Mouse (Mus musculus): ENCODE data around the gene Rnf5.

Rnf5 gene

GRCm38 (mm10) chr17:34605609-34606008, 2.1 kb upstream of the Rnf5 start:
- in situ Hi-C loops (cut with MseI, MboI), result no loop called here

GRCm38 (mm10) chr17:34604511-34605237, 1.2 kb upstream of the Rnf5 start:
- in situ Hi-C loops (cut with MseI, MboI), result no loop called here

GRCm38 (mm10) chr17:34604061-34604508, 595 bp upstream of the Rnf5 start, which contains the start of gene Agpat1:
Gene Agpat1, plus strand, starts transcription at chr17:34604262.
- in situ Hi-C loops (cut with MseI, MboI), result no loop called here

DNA sequence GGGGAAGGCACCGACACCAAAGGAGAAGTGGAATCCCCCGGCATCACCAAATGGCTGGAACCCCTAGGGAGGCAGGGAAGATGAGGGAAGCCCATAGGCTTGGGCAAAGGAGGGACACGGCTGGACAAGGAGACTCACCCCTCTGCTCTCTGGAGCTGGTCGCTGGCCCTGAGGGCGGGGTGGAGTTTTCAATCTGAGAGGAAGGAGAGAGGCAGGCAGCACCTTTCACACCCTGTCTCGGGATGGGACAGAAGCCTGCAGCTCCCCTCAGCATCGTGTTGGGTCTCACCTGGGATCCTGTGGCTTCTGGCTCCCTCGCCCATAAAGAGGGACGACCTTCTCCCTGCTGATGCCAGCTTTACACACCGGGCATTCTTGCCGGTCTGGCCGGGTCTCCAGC, 1.7 kb downstream of the Rnf5 start:
- in situ Hi-C loops (cut with MseI, MboI), result no loop called here

DNA sequence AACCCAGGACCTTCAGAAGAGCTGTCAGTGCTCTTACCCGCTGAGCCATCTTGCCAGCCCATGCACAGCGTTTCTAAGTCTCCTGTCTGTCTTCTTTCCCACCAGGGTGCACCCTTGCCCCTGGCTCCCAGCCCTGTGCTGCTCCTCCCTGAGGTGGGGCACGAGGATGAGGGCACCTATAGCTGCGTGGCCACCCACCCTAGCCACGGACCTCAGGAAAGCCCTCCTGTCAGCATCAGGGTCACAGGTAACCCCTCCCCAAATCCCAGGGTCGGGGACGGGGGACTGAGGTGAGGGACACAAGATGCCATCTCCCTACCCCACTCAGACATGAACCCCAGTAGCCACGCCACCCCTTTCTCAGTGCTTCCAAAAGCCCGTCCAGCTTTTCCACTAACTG, 3.6 kb downstream of the Rnf5 start:
- in situ Hi-C loops (cut with MseI, MboI), result no loop called here

GRCm38 (mm10) chr17:34597566-34598095, 5.9 kb downstream of the Rnf5 start, which contains the start of gene Ager:
Gene Ager, plus strand, starts transcription at chr17:34597862.
- in situ Hi-C loops (cut with MseI, MboI), result no loop called here

GRCm38 (mm10) chr17:34596098-34596497, 7.4 kb downstream of the Rnf5 start:
- in situ Hi-C loops (cut with MseI, MboI), result no loop called here

- in situ Hi-C loops (cut with MseI, MboI), result no loop called here
Observed at GRCm38 (mm10) chr17:34593752-34594525, 9.6 kb downstream of the Rnf5 start.

GRCm38 (mm10) chr17:34592581-34593549, 10.6 kb downstream of the Rnf5 start:
- in situ Hi-C loops (cut with MseI, MboI), result no loop called here

DNA sequence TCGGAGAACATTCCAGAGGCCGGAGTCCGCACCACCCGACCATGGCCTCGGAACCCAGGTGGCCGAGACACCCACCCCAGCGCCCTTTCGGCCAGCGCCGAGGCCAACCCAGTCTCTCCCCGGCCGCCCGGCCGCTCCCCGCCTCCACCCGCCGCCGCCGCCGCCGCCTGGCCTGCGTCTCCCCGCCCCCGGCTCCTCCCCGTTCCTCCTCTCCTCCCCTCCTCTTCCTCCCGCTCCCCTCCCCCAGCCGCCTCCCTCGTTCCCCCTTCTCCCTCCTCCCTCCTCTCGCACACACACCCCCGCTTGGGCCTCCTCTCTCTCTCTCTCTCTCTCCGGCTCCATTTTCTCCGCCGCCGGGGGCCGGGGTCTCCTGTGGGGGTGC, 11.5 kb downstream of the Rnf5 start:
- in situ Hi-C loops (cut with MseI, MboI), result no loop called here

- in situ Hi-C loops (cut with MseI, MboI), result no loop called here
Observed at GRCm38 (mm10) chr17:34591029-34591993, 12.2 kb downstream of the Rnf5 start, which contains the start of gene Pbx2. Gene Pbx2, plus strand, starts transcription at chr17:34591266.

GRCm38 (mm10) chr17:34590154-34590987, 13.1 kb downstream of the Rnf5 start:
- in situ Hi-C loops (cut with MseI, MboI), result no loop called here

- in situ Hi-C loops (cut with MseI, MboI), result no loop called here
Observed at GRCm38 (mm10) chr17:34589681-34590101, 13.8 kb downstream of the Rnf5 start, which contains the start of gene Gpsm3. Gene Gpsm3, plus strand, starts transcription at chr17:34589806.

DNA sequence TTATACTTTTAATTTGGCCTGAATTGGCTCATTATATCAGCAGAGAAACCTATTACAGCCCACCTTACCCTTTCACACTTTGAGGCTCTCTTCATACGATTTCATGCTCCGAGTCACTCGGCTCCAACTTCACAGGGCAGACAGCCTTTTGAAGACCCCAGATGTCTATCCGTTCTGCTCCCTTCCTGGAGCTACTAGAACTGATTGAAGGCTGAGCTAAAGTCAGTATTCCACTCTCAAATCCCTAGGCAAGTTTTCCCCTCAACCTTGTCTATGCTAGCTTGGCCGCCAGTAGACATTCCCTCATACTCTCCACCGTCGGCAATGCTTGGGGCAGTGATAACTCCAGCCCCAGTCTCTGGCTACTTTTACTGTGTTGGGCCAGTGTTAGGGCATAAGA, 14.3 kb downstream of the Rnf5 start:
- in situ Hi-C loops (cut with MseI, MboI), result no loop called here

- in situ Hi-C loops (cut with MseI, MboI), result no loop called here
Observed at GRCm38 (mm10) chr17:34588767-34589166, 14.7 kb downstream of the Rnf5 start.

DNA sequence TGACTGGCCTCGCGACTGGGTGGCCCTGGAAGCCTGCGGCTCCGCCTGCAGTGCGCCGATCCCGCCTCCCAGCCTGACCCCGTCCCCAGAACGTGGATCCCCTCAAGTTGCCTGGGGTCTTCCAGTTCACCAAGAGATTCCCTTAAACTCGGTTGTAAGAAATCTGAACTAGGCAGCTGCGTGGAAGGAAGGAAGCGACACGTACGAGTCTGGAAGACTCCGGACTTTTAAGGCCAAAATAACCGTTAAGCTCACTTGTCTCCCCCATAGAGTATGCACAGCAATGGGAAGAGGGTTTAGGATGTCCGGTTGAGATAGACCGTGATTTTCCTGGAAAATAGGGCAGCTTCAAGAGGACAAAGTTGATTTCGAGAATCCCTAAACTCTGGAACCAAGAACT, 15.7 kb downstream of the Rnf5 start:
- in situ Hi-C loops (cut with MseI, MboI), result no loop called here

- in situ Hi-C loops (cut with MseI, MboI), result no loop called here
Observed at GRCm38 (mm10) chr17:34587423-34587811, 16.1 kb downstream of the Rnf5 start.

DNA sequence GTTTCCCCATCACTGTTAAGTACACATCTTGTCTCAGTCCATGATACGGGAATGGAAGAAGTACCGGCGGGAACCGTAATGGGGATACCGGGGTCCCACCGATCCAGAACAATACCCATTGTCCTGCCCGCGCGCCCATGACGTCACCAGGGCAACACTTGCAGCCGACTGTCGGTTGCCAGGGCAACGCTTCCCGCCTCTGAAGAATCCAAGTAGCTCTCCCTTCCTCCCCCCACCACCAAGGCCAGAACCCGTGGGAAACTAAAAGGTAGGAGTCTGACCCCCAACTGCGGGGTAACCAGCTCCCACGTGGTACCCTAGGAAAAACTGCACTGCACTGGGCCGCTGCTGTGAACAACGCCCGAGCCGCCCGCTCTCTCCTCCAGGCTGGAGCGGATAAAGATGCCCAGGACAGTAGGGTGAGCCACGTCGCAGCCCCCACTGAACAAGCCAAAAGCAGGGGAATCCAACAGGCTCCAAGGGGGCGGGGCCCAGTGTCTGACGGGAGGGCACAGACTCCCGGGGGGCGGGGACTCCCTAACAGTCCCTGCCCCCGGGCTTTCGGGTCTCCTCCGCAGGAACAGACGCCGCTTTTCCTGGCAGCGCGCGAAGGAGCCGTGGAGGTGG, 16.6 kb downstream of the Rnf5 start:
- in situ Hi-C loops (cut with MseI, MboI), result no loop called here
